Mouse (Mus musculus) CH12.LX (cell line): Measurements from ENCODE around the gene Ssbp3. TPM values are rescaled to one million over a fixed set of nuclear protein-coding genes. Genes with fewer than 3 reads are reported as not detected.
A peak's percentile ranks its signal among the peaks of the same experiment; 100 is the strongest.

Experiments
- DNase-seq: peaks from one replicate; pipeline ENCODE4 v3.0.0-alpha.2; 2013; ENCODE audit errors: extremely low read depth
- H3K27ac ChIP-seq: 2 replicates; pipeline ENCODE4 v1.5.1; 2012; ENCODE audit warnings: low read depth, mild to moderate bottlenecking, control low read depth, moderate library complexity; ENCODE audit not compliant: insufficient read depth
- H3K27me3 ChIP-seq: replicated peaks from 2 replicates; pipeline ENCODE3; 2012; ENCODE audit warnings: inconsistent platforms
- H3K36me3 ChIP-seq, 2 experiments: replicated peaks in 1 of 2; 2 replicates each; pipeline versions ENCODE3 to v1.6.1; 2012; ENCODE audit warnings: inconsistent platforms in 1 of 2, low read length in 1 of 2, mild to moderate bottlenecking in 1 of 2, mixed read lengths in 1 of 2, moderate library complexity in 1 of 2; ENCODE audit not compliant: control insufficient read depth in 1 of 2, insufficient read depth in 1 of 2
- H3K4me1 ChIP-seq, 2 experiments: 2 replicates each; pipeline ENCODE4 v1.6.1; 2012; ENCODE audit warnings: inconsistent platforms in 1 of 2, moderate library complexity in 1 of 2; ENCODE audit not compliant: insufficient read depth in 2 of 2, control insufficient read depth in 1 of 2
- H3K4me2 ChIP-seq: 2 replicates; pipeline ENCODE4 v1.6.1; 2012; ENCODE audit warnings: low read depth, mild to moderate bottlenecking, control low read depth; ENCODE audit not compliant: poor library complexity, insufficient read depth, severe bottlenecking
- H3K4me3 ChIP-seq, 3 experiments: fragments of 150-350 bp in 1 of 3; sonication (generic) in 1 of 3; replicated peaks in 1 of 3; 2 replicates each; pipeline versions ENCODE3 to v1.5.1; 2011 to 2012; ENCODE audit warnings: low read depth in 2 of 3, low read length in 2 of 3, mild to moderate bottlenecking in 2 of 3, moderate library complexity in 2 of 3, control low read depth in 1 of 3, improper control_type of control experiment in 1 of 3, inconsistent platforms in 1 of 3, mixed read lengths in 1 of 3; ENCODE audit not compliant: poor library complexity in 1 of 3
- H3K79me2 ChIP-seq: replicated peaks from 2 replicates; pipeline ENCODE4 v1.6.1; 2012; ENCODE audit warnings: mild to moderate bottlenecking, moderate library complexity; ENCODE audit not compliant: control insufficient read depth, poor library complexity, insufficient read depth, severe bottlenecking; ENCODE audit errors: extremely low read depth
- H3K9ac ChIP-seq: 2 replicates; pipeline ENCODE4 v1.6.1; 2012; ENCODE audit warnings: low read depth, mild to moderate bottlenecking, control low read depth, moderate library complexity; ENCODE audit not compliant: insufficient read depth
- H3K9me3 ChIP-seq: replicated peaks from 2 replicates; pipeline ENCODE3; 2012; ENCODE audit warnings: low read length, inconsistent platforms, mixed read lengths
- BHLHE40 ChIP-seq: IDR thresholded peaks from 2 replicates; pipeline ENCODE4 v1.6.1; 2011; ENCODE audit warnings: mild to moderate bottlenecking, low read depth, low read length, improper control_type of control experiment
- CHD1 ChIP-seq: IDR thresholded peaks from 2 replicates; pipeline ENCODE4 v1.6.1; 2012; ENCODE audit warnings: low read depth, low read length, improper control_type of control experiment, inconsistent platforms
- CTCF ChIP-seq, 2 experiments: IDR thresholded peaks in 1 of 2; conservative IDR thresholded peaks in 1 of 2; 2 replicates each; pipeline ENCODE4 v1.5.1; 2011 to 2012; ENCODE audit warnings: low read depth in 2 of 2, low read length in 2 of 2, improper control_type of control experiment in 1 of 2, inconsistent platforms in 1 of 2, mild to moderate bottlenecking in 1 of 2, moderate library complexity in 1 of 2
- ELF1 ChIP-seq: IDR thresholded peaks from 2 replicates; pipeline ENCODE4 v1.6.1; 2014; ENCODE audit warnings: low read depth, mild to moderate bottlenecking, inconsistent platforms, low read length, improper control_type of control experiment
- MAFK ChIP-seq: IDR thresholded peaks from 2 replicates; pipeline ENCODE4 v1.6.1; 2011; ENCODE audit warnings: low read length, improper control_type of control experiment; ENCODE audit not compliant: insufficient replicate concordance
- MAX ChIP-seq: IDR thresholded peaks from 2 replicates; pipeline ENCODE4 v1.6.1; 2011; ENCODE audit warnings: low read length, improper control_type of control experiment
- MAZ ChIP-seq: IDR thresholded peaks from 2 replicates; pipeline ENCODE4 v1.6.1; 2012; ENCODE audit warnings: low read depth, mild to moderate bottlenecking, inconsistent platforms, low read length, improper control_type of control experiment, moderate library complexity
- MEF2A ChIP-seq: IDR thresholded peaks from 2 replicates; pipeline ENCODE4 v1.6.1; 2014; ENCODE audit warnings: low read depth, mild to moderate bottlenecking, inconsistent platforms, low read length, improper control_type of control experiment, borderline replicate concordance
- RAD21 ChIP-seq: IDR thresholded peaks from 2 replicates; pipeline ENCODE4 v1.6.1; 2011; ENCODE audit warnings: low read depth, mild to moderate bottlenecking, low read length, improper control_type of control experiment, moderate library complexity
- RCOR1 ChIP-seq: conservative IDR thresholded peaks from 2 replicates; pipeline ENCODE4 v1.6.1; 2012; ENCODE audit warnings: low read depth, mild to moderate bottlenecking, inconsistent platforms, low read length, improper control_type of control experiment
- SIN3A ChIP-seq: IDR thresholded peaks from 2 replicates; pipeline ENCODE4 v1.6.1; 2012; ENCODE audit warnings: low read length, improper control_type of control experiment, inconsistent platforms
- ZMIZ1 ChIP-seq: IDR thresholded peaks from 2 replicates; pipeline ENCODE4 v1.6.1; 2012; ENCODE audit warnings: low read depth, mild to moderate bottlenecking, inconsistent platforms, low read length, improper control_type of control experiment
- ZNF384 ChIP-seq: IDR thresholded peaks from 2 replicates; pipeline ENCODE4 v1.6.1; 2012; ENCODE audit warnings: low read depth, low read length, improper control_type of control experiment, inconsistent platforms
- dilution Hi-C: fragments of 300-500 bp; cut with MboI; formaldehyde crosslinking; loops from 2 replicates; pipeline ENCODE4 v1.14.3; 2020; ENCODE audit warnings: low sequenced_read_pairs; ENCODE audit not compliant: extremely low pct_unique_long_range_greater_than_20kb, extremely low pct_ligation_motif_present
- in situ Hi-C: fragments of 300-500 bp; cut with MboI; formaldehyde crosslinking; loops from 3 replicates; pipeline ENCODE4 v1.14.3; 2019; ENCODE audit warnings: low sequenced_read_pairs, low pct_ligation_motif_present, low pct_unique_long_range_greater_than_20kb, mixed read lengths
- polyA plus RNA-seq: library from polyadenylated mRNA; unstranded; fragments of >175 nt; gene quantifications from 2 replicates; pipeline ENCODE4 v1.2.1, GENCODE M21; 2012; ENCODE audit warnings: low read depth; ENCODE audit not compliant: insufficient read length
- total RNA-seq, 2 experiments: library from RNA; depleted of rRNA; stranded (reverse); fragments of 300-350 nt in 1 of 2; fragments of >200 nt in 1 of 2; gene quantifications; 2 replicates each; pipeline ENCODE4 v1.2.3; 2012 to 2014

Gene Ssbp3
- total and polyA plus RNA-seq, 3 experiments, result 32.4 to 129 (median 76.5) TPM

DNA sequence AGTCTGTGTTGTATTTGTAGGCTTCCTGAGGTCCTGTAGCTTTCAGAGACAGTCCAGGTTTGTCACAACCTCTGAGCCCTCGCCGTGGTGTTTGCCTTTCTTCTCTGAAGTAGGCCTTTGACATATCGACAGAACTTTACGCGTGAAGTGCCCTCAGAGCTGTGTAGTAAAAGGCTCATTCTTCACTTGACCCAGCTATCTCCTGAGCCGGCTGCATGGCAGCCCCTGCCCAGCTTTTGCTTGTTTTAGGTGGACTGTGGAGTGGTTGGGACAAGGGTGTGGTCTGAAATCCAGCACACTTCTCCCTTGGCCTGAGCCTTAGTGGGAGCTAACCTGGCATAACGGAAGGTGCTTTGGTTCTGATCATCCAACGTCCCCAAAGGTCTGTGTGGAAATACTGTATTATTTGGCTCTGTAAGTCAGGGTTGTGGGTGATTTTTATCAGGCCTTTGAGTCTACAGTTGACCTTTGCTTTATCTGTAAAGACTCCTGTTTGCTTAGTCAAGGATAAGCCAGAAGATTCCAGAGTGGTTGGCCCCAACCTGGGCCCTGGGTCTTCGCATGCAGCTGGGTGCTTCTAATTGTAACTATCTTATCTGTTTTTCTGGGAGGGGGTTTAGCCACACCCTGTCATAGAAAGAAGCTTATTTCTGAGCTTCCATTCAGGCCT is 23.4 kb downstream of the Ssbp3 start:
- H3K4me2 ChIP-seq, result no peak overlapping the region
- H3K79me2 ChIP-seq, result peaks cover 12% of the 10 kb centered on the region
- H3K9ac ChIP-seq, result no peak overlapping the region
- in situ Hi-C loops, result no loop called here
- TF ChIP-seq CHD1, result no peak
- TF ChIP-seq MAX, result no peak
- no peak for TF ChIP-seq ZMIZ1
- no peak for TF ChIP-seq RCOR1
- no peak for TF ChIP-seq ELF1
- no peak for TF ChIP-seq MEF2A
- TF ChIP-seq, all 38 proteins: peak for 0
- no peak overlapping the region for H3K4me3 ChIP-seq
- no peaks in the 10 kb centered on the region for H3K27me3 ChIP-seq
- peaks cover 31 to 84% of the 10 kb centered on the region in 2 experiments for H3K36me3 ChIP-seq
- H3K27ac ChIP-seq, result no peak overlapping the region
- H3K9me3 ChIP-seq, result no peaks in the 10 kb centered on the region
- dilution Hi-C loops, result no loop called here
- no peak for DNase-seq
- H3K4me1 ChIP-seq, result peaks cover 36 to 81% of the 10 kb centered on the region in 2 experiments

DNA sequence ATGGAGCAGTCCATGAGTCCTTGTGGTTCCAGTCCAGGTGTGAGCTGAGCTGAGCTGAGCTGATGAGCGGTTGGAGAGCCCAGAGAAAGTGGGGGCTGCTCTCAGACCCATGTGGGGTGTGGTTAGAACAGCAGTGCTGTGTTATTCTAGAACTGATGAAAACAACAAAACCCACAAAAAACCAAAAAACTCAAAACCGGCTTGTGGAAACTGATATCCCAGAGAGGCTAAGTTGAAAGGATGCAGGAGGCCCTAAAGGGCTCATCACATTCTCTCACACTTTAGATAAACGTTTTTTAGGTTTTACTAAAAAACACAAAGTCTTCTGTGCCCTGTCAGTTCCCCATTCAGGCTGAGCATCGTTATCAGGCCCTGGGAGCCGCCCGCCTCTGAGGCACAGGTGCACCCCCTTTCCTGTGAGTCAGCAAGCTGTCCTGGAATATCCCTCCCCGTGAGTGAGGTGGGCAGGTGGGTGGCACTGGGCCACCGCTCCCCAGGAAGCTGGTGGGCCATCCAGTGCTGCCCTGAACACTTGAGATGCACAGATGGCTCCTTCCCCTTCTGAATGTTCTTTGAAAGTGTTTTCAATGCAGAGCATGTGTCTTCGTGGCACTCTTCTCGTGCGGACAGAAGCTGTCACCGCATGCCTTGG is 24.6 kb downstream of the Ssbp3 start:
- H3K36me3 ChIP-seq, result peaks cover 26 to 77% of the 10 kb centered on the region in 2 experiments
- peak overlapping the region; percentile 12; the same call in 1 of the 2 replicates for H3K4me2 ChIP-seq
- H3K9ac ChIP-seq, result no peak overlapping the region
- peak overlapping the region; percentile 80 for H3K27ac ChIP-seq
- TF ChIP-seq SIN3A, result no peak
- TF ChIP-seq BHLHE40, result 0 out of 2 replicates have a peak, but pooled peaks have one; percentile 25
- peak; percentile 13; the same call in 1 of the 2 replicates for TF ChIP-seq MAZ
- no peak for TF ChIP-seq CTCF (conservative IDR thresholded peaks at IDR 0.05 in 1 of 2, IDR thresholded peaks at IDR 0.05 in 1 of 2; ENCODE audit: low read depth in 2 of 2, low read length in 2 of 2)
- 0 out of 2 replicates have a peak, but pooled peaks have one; percentile 25 for TF ChIP-seq MAFK
- TF ChIP-seq RCOR1, result no peak
- TF ChIP-seq RAD21, result no peak
- TF ChIP-seq MAX, result 0 out of 2 replicates have a peak, but pooled peaks have one; percentile 23
- no peak for TF ChIP-seq ELF1
- no peak for TF ChIP-seq ZNF384
- TF ChIP-seq, all 38 proteins: peak for 4
- peak; percentile 34 for DNase-seq
- no peaks in the 10 kb centered on the region for H3K27me3 ChIP-seq
- dilution Hi-C loops, result no loop called here
- no peaks in the 10 kb centered on the region for H3K9me3 ChIP-seq
- peak overlapping the region in 1 of 3 experiments; percentile 20 for H3K4me3 ChIP-seq
- in situ Hi-C loops, result no loop called here
- peaks cover 11% of the 10 kb centered on the region; the same call in 1 of the 2 replicates for H3K79me2 ChIP-seq
- peaks cover 47 to 90% of the 10 kb centered on the region in 2 experiments for H3K4me1 ChIP-seq
